Mouse (Mus musculus) neural tube, embryonic 13.5 days (tissue): ENCODE measurements at regions not wholly inside any gene's neighbourhood (a gene's known extent, or its start where the extent isn't known, plus 50 kb on each side); places are given as distances from the start of the nearest gene placed in this dataset.

Experiments used
- ATAC-seq: fragments of 200-750 bp; cut with Nextera tagmentation; 2 replicates; pipeline ENCODE4 v1.8.0; 2017; ENCODE audit warnings: low read depth, mild to moderate bottlenecking, moderate TSS enrichment, moderate library complexity
- H3K27ac ChIP-seq: fragments of 300-500 bp; sonication (generic); replicated peaks from 2 replicates; pipeline ENCODE4 v1.5.1; 2015; ENCODE audit warnings: moderate library complexity, mild to moderate bottlenecking, inconsistent platforms
- H3K27me3 ChIP-seq: fragments of 300-500 bp; sonication (generic); 2 replicates; pipeline ENCODE4 v1.6.1; 2015; ENCODE audit warnings: mild to moderate bottlenecking, inconsistent platforms
- H3K36me3 ChIP-seq: fragments of 300-500 bp; sonication (generic); 2 replicates; pipeline ENCODE4 v1.6.1; 2015; ENCODE audit warnings: mild to moderate bottlenecking, inconsistent platforms
- H3K4me1 ChIP-seq: fragments of 300-500 bp; sonication (generic); replicated peaks from 2 replicates; pipeline ENCODE4 v1.6.1; 2015; ENCODE audit warnings: inconsistent platforms
- H3K4me2 ChIP-seq: fragments of 300-500 bp; sonication (generic); 2 replicates; pipeline ENCODE4 v1.6.1; 2015; ENCODE audit warnings: inconsistent platforms, mild to moderate bottlenecking, moderate library complexity
- H3K4me3 ChIP-seq: fragments of 300-500 bp; sonication (generic); 2 replicates; pipeline ENCODE4 v1.5.1; 2015; ENCODE audit warnings: mild to moderate bottlenecking, inconsistent platforms
- H3K9ac ChIP-seq: fragments of 300-500 bp; sonication (generic); 2 replicates; pipeline ENCODE4 v1.6.1; 2015; ENCODE audit warnings: moderate library complexity, mild to moderate bottlenecking, inconsistent platforms
- H3K9me3 ChIP-seq: fragments of 300-500 bp; sonication (generic); 2 replicates; pipeline ENCODE4 v1.6.1; 2016; ENCODE audit warnings: inconsistent platforms
- WGBS: fragments of 180-500 bp; shearing (Covaris S2); methylation state at CpG from one replicate; pipeline ENCODE4 v1.1.7; 2015; 5-methylcytosine and 5-hydroxymethylcytosine counted together

DNA sequence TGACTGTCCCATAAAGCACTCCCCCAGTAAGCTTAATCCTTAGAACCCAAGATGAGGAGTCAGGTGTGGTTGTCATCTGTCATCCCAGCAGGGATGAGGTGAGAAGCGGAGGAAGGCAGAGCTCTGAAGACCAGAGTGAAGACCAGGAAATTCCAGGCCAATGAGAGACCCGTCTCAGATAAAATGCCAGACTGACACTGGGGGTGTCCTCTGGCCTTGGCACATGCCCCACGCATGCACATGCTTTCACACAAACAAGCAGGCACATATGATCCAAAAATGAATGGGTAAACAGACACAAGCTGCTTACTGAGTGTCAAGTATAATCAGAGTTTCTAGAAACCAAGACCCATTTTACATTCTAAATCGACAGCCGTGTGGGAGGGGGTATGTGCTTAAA is 75.3 kb upstream of the Ercc4 start:
- Histone ChIP-seq H3K9me3 (no peaks in the 10 kb centered on the region), H3K9ac (no peak overlapping the region), H3K27ac (no peak overlapping the region), H3K27me3 (no peaks in the 10 kb centered on the region), H3K4me2 (no peak overlapping the region), H3K36me3 (no peaks in the 10 kb centered on the region), H3K4me3 (no peak overlapping the region), H3K4me1 (no peaks in the 10 kb centered on the region)
- ATAC-seq: no peak
- 84% methylated on average over 5 of the region's 5 CpGs for whole genome bisulfite sequencing

- WGBS: 90% methylated on average over 4 of the region's 4 CpGs
- H3K4me1 ChIP-seq: no peaks in the 10 kb centered on the region
- H3K27ac ChIP-seq: no peak overlapping the region
- H3K4me2 ChIP-seq: no peak overlapping the region
- H3K36me3 ChIP-seq: no peaks in the 10 kb centered on the region
- ATAC-seq: no peak
- H3K9ac ChIP-seq: no peak overlapping the region
- no peak overlapping the region for H3K4me3 ChIP-seq
- H3K27me3 ChIP-seq: no peaks in the 10 kb centered on the region
- H3K9me3 ChIP-seq: no peaks in the 10 kb centered on the region
These were observed 72.9 kb upstream of the Ercc4 start for GRCm38 (mm10) chr16:13036596-13036995.

DNA sequence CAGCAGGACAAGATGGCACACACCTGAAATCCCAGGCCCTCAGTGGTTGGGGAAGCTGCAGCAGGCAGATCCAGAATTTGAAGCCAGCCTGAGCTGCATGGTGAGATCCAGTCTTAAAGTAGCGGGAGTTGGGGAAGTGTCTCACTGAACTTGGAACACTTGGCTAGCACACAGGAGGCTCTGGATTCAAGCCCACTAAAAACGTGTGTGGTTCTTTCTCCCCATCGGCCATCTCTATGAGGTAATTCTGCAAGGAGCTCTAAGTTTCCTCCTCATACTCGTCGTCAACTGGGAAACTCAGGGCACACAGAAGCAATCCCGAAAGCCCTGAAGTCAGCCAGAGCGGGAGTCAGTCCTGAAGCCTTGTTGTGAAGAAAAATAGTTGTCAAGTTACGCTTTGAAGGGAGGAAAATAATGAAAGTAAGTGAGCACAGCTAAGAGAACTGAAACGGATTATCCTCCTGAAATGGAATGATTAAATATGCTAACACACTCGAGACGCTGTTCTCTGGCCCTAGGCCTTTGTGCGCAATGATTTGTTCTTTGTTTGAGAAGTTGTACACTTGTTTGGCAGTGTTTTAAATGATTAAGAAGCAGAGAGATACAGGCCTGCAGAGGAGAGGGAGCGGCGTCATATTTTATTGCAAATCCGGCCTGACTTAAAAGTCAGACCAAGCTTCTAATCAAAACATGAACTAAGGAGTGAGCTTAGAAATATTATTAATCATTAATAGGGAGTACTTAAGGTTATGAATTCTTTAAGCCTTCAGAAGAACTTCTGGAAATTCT is 69.0 kb upstream of the Ercc4 start:
- Histone ChIP-seq H3K4me1 (peaks cover 8% of the 10 kb centered on the region; the same call in 1 of the 2 replicates), H3K27ac (no peak overlapping the region), H3K4me3 (no peak overlapping the region), H3K27me3 (no peaks in the 10 kb centered on the region), H3K36me3 (no peaks in the 10 kb centered on the region), H3K9me3 (no peaks in the 10 kb centered on the region), H3K9ac (no peak overlapping the region), H3K4me2 (no peak overlapping the region)
- ATAC-seq: no peak
- WGBS: 70% methylated on average over 15 of the region's 15 CpGs

DNA sequence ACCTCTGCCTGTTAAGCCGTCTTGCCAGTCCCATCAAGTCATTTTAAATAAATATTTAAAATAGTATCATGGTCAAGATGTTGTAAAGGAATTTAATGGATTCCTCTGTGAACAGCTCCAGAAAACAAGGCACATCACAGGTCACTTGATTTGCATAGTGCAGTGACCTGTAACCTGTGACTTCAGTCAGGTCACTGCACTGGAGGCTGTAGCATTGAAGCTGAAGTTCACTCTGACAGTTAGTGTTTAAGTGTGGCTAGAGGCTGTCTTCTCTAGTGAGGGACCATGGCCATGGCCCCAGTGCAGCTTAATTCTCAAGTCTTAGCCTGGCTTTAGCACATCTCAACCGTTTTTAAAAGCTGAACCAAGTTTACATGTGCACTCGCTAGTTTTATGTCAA is 68.1 kb upstream of the Ercc4 start:
- H3K4me3 ChIP-seq: no peak overlapping the region
- H3K27ac ChIP-seq: no peak overlapping the region
- H3K9ac ChIP-seq: no peak overlapping the region
- no peaks in the 10 kb centered on the region for H3K9me3 ChIP-seq
- H3K27me3 ChIP-seq: no peaks in the 10 kb centered on the region
- H3K4me1 ChIP-seq: peaks cover 13% of the 10 kb centered on the region; the same call in 1 of the 2 replicates
- WGBS: 78% methylated on average over 3 of the region's 3 CpGs
- H3K4me2 ChIP-seq: no peak overlapping the region
- no peak for ATAC-seq
- no peaks in the 10 kb centered on the region for H3K36me3 ChIP-seq

GRCm38 (mm10) chr16:13045079-13045590 is 64.3 kb upstream of the Ercc4 start:
- H3K27me3 ChIP-seq: no peaks in the 10 kb centered on the region

DNA sequence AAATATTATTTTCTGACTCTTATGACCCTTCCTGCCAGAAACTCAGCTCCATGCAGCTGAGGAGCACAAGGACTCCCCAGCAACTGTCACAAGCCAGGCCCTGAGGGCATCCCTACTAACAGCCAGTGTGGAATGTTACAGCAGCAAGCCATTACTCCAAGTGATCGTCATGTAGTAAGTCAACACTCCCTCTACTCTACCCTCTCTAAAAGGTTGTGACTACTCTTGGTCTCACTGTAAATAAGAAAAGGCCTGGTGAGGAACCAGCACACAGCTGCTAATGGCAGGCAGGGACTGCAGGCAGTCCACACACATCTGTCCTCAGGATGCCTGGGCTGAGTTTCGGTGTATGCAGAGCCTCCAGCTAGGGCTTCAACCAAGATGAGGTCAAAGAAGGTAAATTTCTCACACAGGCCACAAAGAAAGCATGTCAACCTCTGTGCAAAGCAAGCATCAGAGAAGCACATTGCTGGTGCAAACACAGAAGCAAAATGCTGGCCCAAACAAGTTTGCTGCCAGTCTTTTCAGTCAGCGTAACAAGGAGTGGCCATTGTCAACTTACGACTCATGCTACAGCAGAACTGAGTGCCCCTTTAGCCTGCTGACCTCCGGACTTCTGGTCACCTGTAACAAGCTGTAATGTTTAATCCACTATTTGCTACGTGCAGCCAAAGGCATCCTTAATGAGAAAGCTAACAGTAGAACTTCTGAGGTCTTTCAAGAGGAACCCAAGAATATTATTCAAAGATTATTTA is 62.9 kb upstream of the Ercc4 start:
- no peak overlapping the region for H3K4me2 ChIP-seq
- ATAC-seq: no peak
- 81% methylated on average over 6 of the region's 6 CpGs for WGBS

More at GRCm38 (mm10) chr16:13045079-13045590, 64.3 kb upstream of the Ercc4 start:
- Histone ChIP-seq H3K4me1 (peaks cover 14% of the 10 kb centered on the region), H3K9me3 (no peaks in the 10 kb centered on the region), H3K4me2 (no peak overlapping the region), H3K27ac (peak overlapping the region; percentile 54), H3K4me3 (no peak overlapping the region), H3K9ac (no peak overlapping the region), H3K36me3 (no peaks in the 10 kb centered on the region)
- ATAC-seq: peak; percentile 58
- WGBS: 74% methylated on average over 10 of the region's 10 CpGs

GRCm38 (mm10) chr16:13049321-13049720 is 60.2 kb upstream of the Ercc4 start:
- Histone ChIP-seq H3K27me3 (no peaks in the 10 kb centered on the region), H3K27ac (no peak overlapping the region), H3K9ac (no peak overlapping the region), H3K36me3 (no peaks in the 10 kb centered on the region), H3K4me1 (peaks cover 19% of the 10 kb centered on the region), H3K9me3 (no peaks in the 10 kb centered on the region), H3K4me3 (no peak overlapping the region), H3K4me2 (no peak overlapping the region)
- WGBS: 94% methylated on average over 4 of the region's 4 CpGs
- ATAC-seq: no peak

More for the DNA sequence above, 62.9 kb upstream of the Ercc4 start:
- no peak overlapping the region for H3K9ac ChIP-seq
- peaks cover 19% of the 10 kb centered on the region for H3K4me1 ChIP-seq
- H3K9me3 ChIP-seq: no peaks in the 10 kb centered on the region
- no peak overlapping the region for H3K27ac ChIP-seq
- no peak overlapping the region for H3K4me3 ChIP-seq
- no peaks in the 10 kb centered on the region for H3K36me3 ChIP-seq
- H3K27me3 ChIP-seq: no peaks in the 10 kb centered on the region

- H3K36me3 ChIP-seq: no peaks in the 10 kb centered on the region
- no peaks in the 10 kb centered on the region for H3K9me3 ChIP-seq
- peak overlapping the region; percentile 49; the same call in 1 of the 2 replicates for H3K27ac ChIP-seq
- WGBS: 53% methylated on average over 8 of the region's 8 CpGs
- no peak overlapping the region for H3K9ac ChIP-seq
- peak; percentile 77 for ATAC-seq
- H3K4me1 ChIP-seq: peaks cover 12% of the 10 kb centered on the region
- H3K27me3 ChIP-seq: no peaks in the 10 kb centered on the region
- no peak overlapping the region for H3K4me3 ChIP-seq
- H3K4me2 ChIP-seq: no peak overlapping the region
These were observed 59.1 kb upstream of the Ercc4 start for GRCm38 (mm10) chr16:13050225-13050892.

DNA sequence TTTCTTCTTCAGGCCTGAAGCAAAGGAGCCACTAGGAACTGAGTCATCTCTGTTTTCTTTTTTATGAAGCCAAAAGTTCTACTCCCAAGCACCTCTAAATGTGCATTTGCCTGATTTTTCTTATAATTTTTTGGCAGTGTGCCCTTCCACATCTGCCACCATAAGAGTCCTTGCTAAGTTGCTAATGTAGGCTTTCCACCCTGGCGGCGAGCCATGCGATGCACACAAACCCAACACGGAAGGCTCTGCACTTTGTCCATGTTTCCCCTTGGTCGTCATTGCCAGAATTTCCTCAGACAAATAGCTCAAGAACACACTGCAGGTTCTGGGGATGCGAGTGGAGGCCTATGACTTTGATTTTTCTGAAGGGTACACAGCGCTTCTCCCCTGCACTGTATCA is 54.5 kb upstream of the Ercc4 start:
- Histone ChIP-seq H3K4me2 (no peak overlapping the region), H3K4me1 (peaks cover 5% of the 10 kb centered on the region), H3K4me3 (no peak overlapping the region), H3K9ac (no peak overlapping the region), H3K9me3 (no peaks in the 10 kb centered on the region), H3K36me3 (no peaks in the 10 kb centered on the region), H3K27me3 (no peaks in the 10 kb centered on the region), H3K27ac (no peak overlapping the region)
- 90% methylated on average over 7 of the region's 7 CpGs for WGBS
- no peak for ATAC-seq
